Mouse (Mus musculus): ENCODE data around the gene Zfp503. TPM values are rescaled to one million over a fixed set of nuclear protein-coding genes. Genes with fewer than 3 reads are reported as not detected.

Zfp503 gene
- polyA plus RNA-seq, 1 experiment from 2014 or later, result 13.3 TPM

DNA sequence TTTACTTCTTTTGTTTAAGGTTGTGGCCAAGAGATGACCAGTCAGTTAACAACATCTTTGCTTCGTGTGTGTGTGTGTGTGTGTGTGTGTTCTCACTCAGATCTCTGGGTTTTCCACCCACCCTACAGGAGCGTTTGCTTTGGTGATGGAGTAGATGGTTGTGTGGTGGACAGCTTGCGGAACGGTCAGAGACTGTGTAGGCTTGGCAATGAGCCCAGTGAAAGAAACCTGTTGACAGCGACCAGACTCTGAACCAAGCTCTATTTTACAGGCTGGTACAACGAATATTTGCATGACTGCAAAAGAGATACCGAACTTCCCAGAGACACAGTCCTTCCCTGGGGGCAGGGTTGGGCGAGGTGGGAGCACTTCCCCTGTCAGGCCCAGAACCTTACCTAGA, 30.2 kb downstream of the Zfp503 start:
- Histone ChIP-seq H3K36me3 (ENCODE audit: control insufficient read depth, insufficient read depth, low read length) (no peaks in the 10 kb centered on the region), H3K27me3 (ENCODE audit: control insufficient read depth, insufficient read depth, low read length) (no peaks in the 10 kb centered on the region), H3K27ac (ENCODE audit: low read depth, low read length) (no peak overlapping the region), H3K4me2 (ENCODE audit: low read depth) (no peak overlapping the region), H3K4me3 (ENCODE audit: low read depth, low read length) (no peak overlapping the region), H3K9ac (ENCODE audit: low read length) (no peak overlapping the region), H3K9me3 (ENCODE audit: control insufficient read depth, low read length) (no peaks in the 10 kb centered on the region), H3K4me1 (ENCODE audit: control insufficient read depth, insufficient read depth, low read length) (peaks cover 5% of the 10 kb centered on the region; the same call in 1 of the 2 replicates)
- DNase-seq (ENCODE audit: low spot score), result no peak
- no peak for ATAC-seq (ENCODE audit: insufficient read depth, low FRiP score, low TSS enrichment)
- 83% methylated on average over 8 of the region's 8 CpGs for WGBS

DNA sequence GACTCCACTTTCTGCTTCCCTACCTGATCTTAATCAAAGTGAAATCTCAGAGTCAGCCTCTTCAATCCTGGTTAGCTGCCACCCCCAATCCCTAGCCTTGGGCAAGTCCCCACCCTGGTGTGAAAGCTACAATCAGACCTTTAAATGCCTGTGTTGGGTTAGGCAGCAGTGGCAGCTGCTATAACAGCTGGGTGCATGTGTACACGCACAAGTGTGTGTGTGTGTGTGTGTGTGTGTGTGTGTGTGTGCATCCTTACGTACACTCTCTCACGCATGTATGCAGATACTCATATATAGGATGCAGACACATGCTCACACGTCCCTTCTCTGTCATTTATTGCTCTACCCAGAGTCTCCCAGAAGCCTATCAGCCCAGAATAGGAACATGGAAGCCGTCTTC, 30.8 kb downstream of the Zfp503 start:
- Histone ChIP-seq H3K27me3 (ENCODE audit: control insufficient read depth, insufficient read depth, low read length) (no peaks in the 10 kb centered on the region), H3K4me2 (ENCODE audit: low read depth) (no peak overlapping the region), H3K27ac (ENCODE audit: low read depth, low read length) (no peak overlapping the region), H3K4me1 (ENCODE audit: control insufficient read depth, insufficient read depth, low read length) (peaks cover 5% of the 10 kb centered on the region; the same call in 1 of the 2 replicates), H3K9ac (ENCODE audit: low read length) (no peak overlapping the region), H3K9me3 (ENCODE audit: control insufficient read depth, low read length) (no peaks in the 10 kb centered on the region), H3K36me3 (ENCODE audit: control insufficient read depth, insufficient read depth, low read length) (no peaks in the 10 kb centered on the region), H3K4me3 (ENCODE audit: low read depth, low read length) (no peak overlapping the region)
- no peak for DNase-seq (ENCODE audit: low spot score)
- no peak for ATAC-seq (ENCODE audit: insufficient read depth, low FRiP score, low TSS enrichment)
- 88% methylated on average over 5 of the region's 5 CpGs for WGBS

DNA sequence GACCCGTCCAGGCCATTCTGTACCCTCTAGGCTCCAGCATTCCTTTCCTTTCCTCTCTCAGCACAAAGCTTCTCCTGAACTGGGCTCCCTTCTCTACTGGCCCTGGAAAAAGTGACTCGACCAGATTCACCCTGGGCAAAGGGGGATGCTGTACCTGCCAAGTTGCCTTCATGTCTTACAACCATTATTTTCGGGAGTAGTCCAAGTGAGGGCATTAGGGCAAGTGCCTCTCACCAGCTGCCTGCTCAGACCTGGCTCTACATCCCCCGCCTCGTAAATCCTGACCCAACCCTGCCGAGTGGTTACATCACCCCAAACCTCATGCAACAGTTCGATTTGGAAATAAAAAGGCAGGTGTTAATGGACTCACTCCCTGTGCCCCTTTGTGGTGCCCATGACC, 36.9 kb downstream of the Zfp503 start:
- Histone ChIP-seq H3K4me1 (ENCODE audit: control insufficient read depth, insufficient read depth, low read length) (0 out of 2 replicates have a peak, but pooled peaks cover 4% of the 10 kb centered on the region), H3K4me3 (ENCODE audit: low read depth, low read length) (no peak overlapping the region), H3K9ac (ENCODE audit: low read length) (no peak overlapping the region), H3K27ac (ENCODE audit: low read depth, low read length) (no peak overlapping the region), H3K27me3 (ENCODE audit: control insufficient read depth, insufficient read depth, low read length) (no peaks in the 10 kb centered on the region), H3K36me3 (ENCODE audit: control insufficient read depth, insufficient read depth, low read length) (no peaks in the 10 kb centered on the region), H3K4me2 (ENCODE audit: low read depth) (no peak overlapping the region), H3K9me3 (ENCODE audit: control insufficient read depth, low read length) (no peaks in the 10 kb centered on the region)
- ATAC-seq (ENCODE audit: insufficient read depth, low FRiP score, low TSS enrichment), result no peak
- DNase-seq (ENCODE audit: low spot score), result no peak
- WGBS, result 79% methylated on average over 7 of the region's 7 CpGs

DNA sequence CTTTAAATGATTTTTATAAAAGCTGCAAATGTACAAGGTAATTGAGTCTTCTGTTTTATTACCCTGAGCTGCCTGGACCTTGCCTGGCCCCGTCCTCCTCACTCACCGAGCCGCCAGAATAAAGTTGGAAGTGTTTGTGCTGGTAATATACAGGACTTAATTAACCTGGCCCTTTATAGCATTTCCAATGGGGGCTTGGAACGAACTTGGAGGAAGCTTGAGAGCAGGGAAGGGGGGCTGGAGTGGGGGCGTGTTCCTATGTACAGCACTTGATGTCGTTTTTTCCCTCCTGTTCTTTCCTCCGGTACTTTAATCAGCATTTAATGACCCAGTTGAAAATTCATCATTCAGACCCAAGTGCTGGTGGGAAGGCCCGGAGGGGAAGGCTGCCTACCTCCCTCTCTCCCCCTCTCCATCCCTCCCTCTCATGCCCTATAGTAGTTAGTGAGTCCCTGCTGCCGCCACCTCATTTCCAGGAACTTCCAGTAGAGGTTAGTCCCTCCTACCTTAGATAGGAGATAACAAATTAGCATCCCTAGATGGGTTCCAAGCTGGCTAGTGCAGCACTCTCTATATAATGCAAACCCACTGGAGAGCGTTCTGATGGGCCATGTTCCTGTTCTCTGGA, 37.4 kb downstream of the Zfp503 start:
- Histone ChIP-seq H3K9ac (ENCODE audit: low read length) (no peak overlapping the region), H3K9me3 (ENCODE audit: control insufficient read depth, low read length) (no peaks in the 10 kb centered on the region), H3K4me1 (ENCODE audit: control insufficient read depth, insufficient read depth, low read length) (0 out of 2 replicates have a peak, but pooled peaks cover 4% of the 10 kb centered on the region), H3K4me3 (ENCODE audit: low read depth, low read length) (no peak overlapping the region), H3K36me3 (ENCODE audit: control insufficient read depth, insufficient read depth, low read length) (no peaks in the 10 kb centered on the region), H3K27me3 (ENCODE audit: control insufficient read depth, insufficient read depth, low read length) (no peaks in the 10 kb centered on the region), H3K4me2 (ENCODE audit: low read depth) (no peak overlapping the region), H3K27ac (ENCODE audit: low read depth, low read length) (no peak overlapping the region)
- ATAC-seq (ENCODE audit: insufficient read depth, low FRiP score, low TSS enrichment) (no peak), DNase-seq (ENCODE audit: low spot score) (no peak)
- WGBS, result 69% methylated on average over 10 of the region's 10 CpGs

DNA sequence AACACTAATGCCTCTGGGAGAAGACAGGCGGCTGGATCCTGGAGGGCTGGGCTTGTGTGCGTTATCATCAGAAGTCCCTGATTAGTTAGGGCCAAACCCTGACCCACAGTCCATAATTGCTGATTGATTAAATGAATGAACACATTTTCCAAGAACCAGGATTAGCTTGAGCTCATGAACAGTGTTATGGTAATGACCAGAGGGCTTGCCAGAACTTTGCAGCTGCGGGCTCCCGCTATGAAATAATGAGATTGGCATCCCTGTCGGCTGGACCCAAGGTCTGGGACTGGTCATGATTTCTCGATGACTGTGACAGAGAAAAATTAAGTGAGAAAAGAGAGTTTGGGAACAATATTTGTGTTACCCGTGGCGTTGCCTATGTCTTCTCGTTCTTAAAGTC, 44.5 kb downstream of the Zfp503 start:
- no peaks in the 10 kb centered on the region for H3K9me3 ChIP-seq (ENCODE audit: control insufficient read depth, low read length)
- WGBS, result 88% methylated on average over 9 of the region's 9 CpGs
- H3K27ac ChIP-seq (ENCODE audit: low read depth, low read length), result no peak overlapping the region
- H3K9ac ChIP-seq (ENCODE audit: low read length), result no peak overlapping the region
- ATAC-seq (ENCODE audit: insufficient read depth, low FRiP score, low TSS enrichment) (no peak), DNase-seq (ENCODE audit: low spot score) (no peak)
- H3K27me3 ChIP-seq (ENCODE audit: control insufficient read depth, insufficient read depth, low read length), result no peaks in the 10 kb centered on the region
- no peak overlapping the region for H3K4me3 ChIP-seq (ENCODE audit: low read depth, low read length)
- H3K36me3 ChIP-seq (ENCODE audit: control insufficient read depth, insufficient read depth, low read length), result no peaks in the 10 kb centered on the region
- H3K4me1 ChIP-seq (ENCODE audit: control insufficient read depth, insufficient read depth, low read length), result no peaks in the 10 kb centered on the region
- H3K4me2 ChIP-seq (ENCODE audit: low read depth), result no peak overlapping the region

DNA sequence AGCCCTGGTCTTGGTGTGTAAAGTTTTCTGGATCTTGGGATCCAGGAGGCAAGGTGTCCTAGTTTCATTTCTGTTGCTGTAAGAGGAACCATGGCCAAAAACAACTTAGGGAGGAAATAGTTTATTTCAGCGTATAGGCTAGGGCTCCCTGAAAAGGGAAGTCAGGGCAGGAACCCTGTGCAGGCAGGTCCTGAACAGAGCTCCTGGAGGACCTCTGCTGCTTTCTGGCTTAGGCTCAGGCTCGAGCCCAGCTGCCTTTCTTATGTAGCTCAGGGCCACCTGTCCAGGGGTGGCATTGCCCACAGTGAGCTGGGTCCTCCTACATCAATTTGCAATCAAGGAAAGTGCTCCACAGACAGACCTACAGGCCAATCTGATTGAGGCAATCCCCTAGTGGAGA, 47.8 kb downstream of the Zfp503 start:
- Histone ChIP-seq H3K9me3 (ENCODE audit: control insufficient read depth, low read length) (no peaks in the 10 kb centered on the region), H3K27me3 (ENCODE audit: control insufficient read depth, insufficient read depth, low read length) (no peaks in the 10 kb centered on the region), H3K27ac (ENCODE audit: low read depth, low read length) (no peak overlapping the region), H3K4me1 (ENCODE audit: control insufficient read depth, insufficient read depth, low read length) (no peaks in the 10 kb centered on the region), H3K36me3 (ENCODE audit: control insufficient read depth, insufficient read depth, low read length) (no peaks in the 10 kb centered on the region), H3K4me3 (ENCODE audit: low read depth, low read length) (no peak overlapping the region), H3K9ac (ENCODE audit: low read length) (no peak overlapping the region), H3K4me2 (ENCODE audit: low read depth) (no peak overlapping the region)
- WGBS, result 75% methylated on average over 2 of the region's 2 CpGs
- DNase-seq (ENCODE audit: low spot score) (no peak), ATAC-seq (ENCODE audit: insufficient read depth, low FRiP score, low TSS enrichment) (no peak)

DNA sequence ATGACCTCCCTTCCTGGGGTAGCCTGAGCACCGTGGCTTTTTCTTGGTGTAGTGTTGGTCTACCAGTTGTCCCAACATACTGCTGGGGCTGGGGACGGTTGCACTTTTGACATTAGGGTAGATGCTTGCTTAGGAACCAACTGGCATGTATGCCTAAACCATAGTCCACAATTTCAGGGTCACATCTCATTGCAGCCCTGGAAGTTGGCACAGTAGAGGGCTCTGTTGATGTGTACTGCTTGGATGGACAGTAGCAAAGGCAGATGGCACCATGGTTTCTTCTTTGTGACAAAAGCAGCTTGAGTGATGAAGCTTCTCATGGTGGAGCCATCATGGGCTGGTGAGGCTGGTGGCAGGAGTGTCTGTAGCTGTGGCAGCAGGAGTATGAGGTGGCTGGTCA, 52.3 kb downstream of the Zfp503 start:
- ATAC-seq (ENCODE audit: insufficient read depth, low FRiP score, low TSS enrichment) (no peak), DNase-seq (ENCODE audit: low spot score) (no peak)
- Histone ChIP-seq H3K9me3 (ENCODE audit: control insufficient read depth, low read length) (no peaks in the 10 kb centered on the region), H3K27me3 (ENCODE audit: control insufficient read depth, insufficient read depth, low read length) (no peaks in the 10 kb centered on the region), H3K9ac (ENCODE audit: low read length) (no peak overlapping the region), H3K36me3 (ENCODE audit: control insufficient read depth, insufficient read depth, low read length) (no peaks in the 10 kb centered on the region), H3K27ac (ENCODE audit: low read depth, low read length) (no peak overlapping the region), H3K4me3 (ENCODE audit: low read depth, low read length) (no peak overlapping the region), H3K4me2 (ENCODE audit: low read depth) (no peak overlapping the region), H3K4me1 (ENCODE audit: control insufficient read depth, insufficient read depth, low read length) (no peaks in the 10 kb centered on the region)
- WGBS, result 92% methylated on average over 2 of the region's 2 CpGs

DNA sequence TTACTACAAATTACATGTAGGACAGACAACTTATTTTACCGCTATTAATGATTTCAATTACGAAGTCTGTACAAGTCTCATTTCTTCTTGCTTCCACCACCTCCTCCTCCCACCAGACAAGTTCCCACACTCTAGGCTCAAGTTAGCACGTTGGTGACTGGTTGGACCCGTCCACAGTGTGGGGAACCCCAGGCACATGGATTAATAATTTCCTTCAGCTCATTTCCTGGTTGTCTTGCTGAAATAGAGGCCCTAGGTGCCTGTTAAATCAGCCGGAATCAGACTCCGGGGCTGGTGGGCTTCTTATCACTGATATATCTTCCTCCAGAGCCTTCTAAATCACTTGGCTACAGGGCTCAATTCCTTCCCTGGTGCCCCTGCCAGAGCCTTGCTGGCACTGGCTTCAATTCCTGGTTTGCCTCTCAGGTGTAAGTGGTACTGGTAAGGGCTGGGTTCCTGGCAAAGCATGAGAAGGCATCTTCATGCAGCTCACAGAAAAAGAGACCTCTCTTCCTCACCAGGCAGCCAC, 53.2 kb downstream of the Zfp503 start:
- ATAC-seq (ENCODE audit: insufficient read depth, low FRiP score, low TSS enrichment) (no peak), DNase-seq (ENCODE audit: low spot score) (no peak)
- Histone ChIP-seq H3K9me3 (ENCODE audit: control insufficient read depth, low read length) (no peaks in the 10 kb centered on the region), H3K9ac (ENCODE audit: low read length) (no peak overlapping the region), H3K4me1 (ENCODE audit: control insufficient read depth, insufficient read depth, low read length) (no peaks in the 10 kb centered on the region), H3K27ac (ENCODE audit: low read depth, low read length) (no peak overlapping the region), H3K36me3 (ENCODE audit: control insufficient read depth, insufficient read depth, low read length) (no peaks in the 10 kb centered on the region), H3K4me3 (ENCODE audit: low read depth, low read length) (no peak overlapping the region), H3K27me3 (ENCODE audit: control insufficient read depth, insufficient read depth, low read length) (no peaks in the 10 kb centered on the region), H3K4me2 (ENCODE audit: low read depth) (no peak overlapping the region)
- WGBS, result 84% methylated on average over 6 of the region's 6 CpGs

Data from neural tube, embryonic 11.5 days (tissue).